Mouse (Mus musculus): ENCODE results near the gene Scin. TPM values are rescaled to one million over a fixed set of nuclear protein-coding genes. Genes with fewer than 3 reads are reported as not detected.
A peak's percentile ranks its signal among the peaks of the same experiment; 100 is the strongest.

Gene Scin
- polyA plus RNA-seq, 1 experiment from 2014 or later, result not detected

- WGBS, result 45% methylated on average over 8 of the region's 8 CpGs
- Histone ChIP-seq H3K27me3 (replicated peaks; ENCODE audit: control insufficient read depth, insufficient read depth, low read length) (no peaks in the 10 kb centered on the region), H3K9me3 (ENCODE audit: control insufficient read depth, low read length) (no peaks in the 10 kb centered on the region; the same call in 1 of the 2 replicates), H3K9ac (replicated peaks; ENCODE audit: low read depth, low read length) (no peak overlapping the region), H3K4me1 (replicated peaks; ENCODE audit: control insufficient read depth, insufficient read depth, low read length) (no peaks in the 10 kb centered on the region), H3K27ac (ENCODE audit: low read length) (no peak overlapping the region), H3K36me3 (ENCODE audit: control insufficient read depth, insufficient read depth) (no peaks in the 10 kb centered on the region), H3K4me2 (ENCODE audit: low read length) (no peak overlapping the region), H3K4me3 (replicated peaks; ENCODE audit: low read length) (no peak overlapping the region)
- no peak; the same call in 1 of the 2 replicates for ATAC-seq
These were observed 90.0 kb downstream of the Scin start for GRCm38 (mm10) chr12:40043816-40044585.

- no peak overlapping the region for H3K4me2 ChIP-seq (ENCODE audit: low read length)
- H3K9ac ChIP-seq (replicated peaks; ENCODE audit: low read depth, low read length), result no peak overlapping the region
- H3K4me3 ChIP-seq (replicated peaks; ENCODE audit: low read length), result no peak overlapping the region
- no peak overlapping the region for H3K27ac ChIP-seq (ENCODE audit: low read length)
- H3K27me3 ChIP-seq (replicated peaks; ENCODE audit: control insufficient read depth, insufficient read depth, low read length), result no peaks in the 10 kb centered on the region
- H3K9me3 ChIP-seq (ENCODE audit: control insufficient read depth, low read length), result no peaks in the 10 kb centered on the region; the same call in 1 of the 2 replicates
- no peak for ATAC-seq
- peaks cover 7% of the 10 kb centered on the region for H3K4me1 ChIP-seq (replicated peaks; ENCODE audit: control insufficient read depth, insufficient read depth, low read length)
- H3K36me3 ChIP-seq (ENCODE audit: control insufficient read depth, insufficient read depth), result no peaks in the 10 kb centered on the region
These were observed 94.0 kb downstream of the Scin start for GRCm38 (mm10) chr12:40040067-40040466.

GRCm38 (mm10) chr12:40037876-40038463, 96.1 kb downstream of the Scin start, which contains the start of gene Arl4a:
TSS of gene Arl4a (minus strand) at chr12:40038025.
- H3K27ac ChIP-seq (ENCODE audit: low read length), result peak within 1 kb of the TSS; percentile 84
- H3K4me3 ChIP-seq (replicated peaks; ENCODE audit: low read length), result peak within 1 kb of the TSS; percentile 77
- peak within 1 kb of the TSS; percentile 69 for H3K4me2 ChIP-seq (ENCODE audit: low read length)
- H3K9ac ChIP-seq (replicated peaks; ENCODE audit: low read depth, low read length), result peak within 1 kb of the TSS; percentile 76
- ATAC-seq, result peak; percentile 89
- no peaks in the 10 kb centered on the region for H3K9me3 ChIP-seq (ENCODE audit: control insufficient read depth, low read length)
- H3K27me3 ChIP-seq (replicated peaks; ENCODE audit: control insufficient read depth, insufficient read depth, low read length), result no peaks in the 10 kb centered on the region
- no peaks in the 10 kb centered on the region for H3K36me3 ChIP-seq (ENCODE audit: control insufficient read depth, insufficient read depth)
- WGBS, result under 1% methylated on average over 35 of the region's 68 CpGs
- peaks cover 7% of the 10 kb centered on the region for H3K4me1 ChIP-seq (replicated peaks; ENCODE audit: control insufficient read depth, insufficient read depth, low read length)

GRCm38 (mm10) chr12:40037226-40037813, 96.7 kb downstream of the Scin start:
- Histone ChIP-seq H3K4me3 (replicated peaks; ENCODE audit: low read length) (peak overlapping the region; percentile 77), H3K4me2 (ENCODE audit: low read length) (peak overlapping the region; percentile 69), H3K27ac (ENCODE audit: low read length) (peak overlapping the region; percentile 84), H3K4me1 (replicated peaks; ENCODE audit: control insufficient read depth, insufficient read depth, low read length) (peaks cover 7% of the 10 kb centered on the region), H3K9me3 (ENCODE audit: control insufficient read depth, low read length) (no peaks in the 10 kb centered on the region), H3K27me3 (replicated peaks; ENCODE audit: control insufficient read depth, insufficient read depth, low read length) (no peaks in the 10 kb centered on the region), H3K36me3 (ENCODE audit: control insufficient read depth, insufficient read depth) (no peaks in the 10 kb centered on the region), H3K9ac (replicated peaks; ENCODE audit: low read depth, low read length) (peak overlapping the region; percentile 76)
- WGBS, result under 1% methylated on average over 58 of the region's 60 CpGs
- ATAC-seq, result peak; percentile 97

DNA sequence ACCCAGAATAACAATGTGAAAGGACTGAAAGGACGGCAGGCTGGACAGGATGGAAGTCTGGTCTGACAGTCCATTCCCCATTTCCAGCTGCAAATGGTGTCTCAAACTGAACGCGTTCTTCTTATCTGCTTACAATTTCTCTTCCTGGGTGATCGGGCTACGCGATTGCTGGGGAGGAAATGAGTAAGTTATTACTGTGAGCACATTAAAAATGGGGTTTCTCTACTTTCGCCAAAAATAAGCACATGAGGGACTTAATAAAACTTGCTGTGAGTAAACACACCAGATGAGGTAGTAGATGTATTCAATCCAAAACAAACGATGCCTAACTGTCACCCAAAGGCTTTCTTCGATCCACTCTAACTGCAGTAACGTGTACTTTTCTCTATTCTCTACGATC, 97.4 kb downstream of the Scin start:
- peaks cover 7% of the 10 kb centered on the region for H3K4me1 ChIP-seq (replicated peaks; ENCODE audit: control insufficient read depth, insufficient read depth, low read length)
- 2% methylated on average over 11 of the region's 11 CpGs for WGBS
- H3K27ac ChIP-seq (ENCODE audit: low read length), result peak overlapping the region; percentile 68
- no peaks in the 10 kb centered on the region for H3K27me3 ChIP-seq (replicated peaks; ENCODE audit: control insufficient read depth, insufficient read depth, low read length)
- ATAC-seq, result no peak
- H3K36me3 ChIP-seq (ENCODE audit: control insufficient read depth, insufficient read depth), result no peaks in the 10 kb centered on the region
- peak overlapping the region; percentile 76 for H3K9ac ChIP-seq (replicated peaks; ENCODE audit: low read depth, low read length)
- peak overlapping the region; percentile 69 for H3K4me2 ChIP-seq (ENCODE audit: low read length)
- H3K9me3 ChIP-seq (ENCODE audit: control insufficient read depth, low read length), result no peaks in the 10 kb centered on the region
- peak overlapping the region; percentile 77 for H3K4me3 ChIP-seq (replicated peaks; ENCODE audit: low read length)

- H3K4me1 ChIP-seq (replicated peaks; ENCODE audit: control insufficient read depth, insufficient read depth, low read length), result peaks cover 7% of the 10 kb centered on the region
- no peak overlapping the region for H3K9ac ChIP-seq (replicated peaks; ENCODE audit: low read depth, low read length)
- H3K9me3 ChIP-seq (ENCODE audit: control insufficient read depth, low read length), result no peaks in the 10 kb centered on the region
- peak overlapping the region; percentile 69 for H3K4me2 ChIP-seq (ENCODE audit: low read length)
- 50% methylated on average over 4 of the region's 4 CpGs for WGBS
- H3K36me3 ChIP-seq (ENCODE audit: control insufficient read depth, insufficient read depth), result no peaks in the 10 kb centered on the region
- no peaks in the 10 kb centered on the region for H3K27me3 ChIP-seq (replicated peaks; ENCODE audit: control insufficient read depth, insufficient read depth, low read length)
- peak overlapping the region; percentile 77 for H3K4me3 ChIP-seq (replicated peaks; ENCODE audit: low read length)
- H3K27ac ChIP-seq (ENCODE audit: low read length), result no peak overlapping the region
- no peak for ATAC-seq
These were observed 98.5 kb downstream of the Scin start for GRCm38 (mm10) chr12:40035506-40035905.

GRCm38 (mm10) chr12:40029201-40029600, 104.8 kb downstream of the Scin start:
- Histone ChIP-seq H3K4me2 (ENCODE audit: low read length) (no peak overlapping the region), H3K27me3 (replicated peaks; ENCODE audit: control insufficient read depth, insufficient read depth, low read length) (no peaks in the 10 kb centered on the region), H3K4me3 (replicated peaks; ENCODE audit: low read length) (no peak overlapping the region), H3K4me1 (replicated peaks; ENCODE audit: control insufficient read depth, insufficient read depth, low read length) (no peaks in the 10 kb centered on the region), H3K9me3 (ENCODE audit: control insufficient read depth, low read length) (no peaks in the 10 kb centered on the region), H3K36me3 (ENCODE audit: control insufficient read depth, insufficient read depth) (no peaks in the 10 kb centered on the region), H3K27ac (ENCODE audit: low read length) (no peak overlapping the region), H3K9ac (replicated peaks; ENCODE audit: low read depth, low read length) (no peak overlapping the region)
- ATAC-seq, result no peak
- WGBS, result 84% methylated on average over 4 of the region's 4 CpGs

GRCm38 (mm10) chr12:40027846-40028245, 106.2 kb downstream of the Scin start:
- no peak overlapping the region for H3K4me3 ChIP-seq (replicated peaks; ENCODE audit: low read length)
- no peaks in the 10 kb centered on the region for H3K4me1 ChIP-seq (replicated peaks; ENCODE audit: control insufficient read depth, insufficient read depth, low read length)
- H3K36me3 ChIP-seq (ENCODE audit: control insufficient read depth, insufficient read depth), result no peaks in the 10 kb centered on the region
- 90% methylated on average over 3 of the region's 3 CpGs for WGBS
- H3K27me3 ChIP-seq (replicated peaks; ENCODE audit: control insufficient read depth, insufficient read depth, low read length), result no peaks in the 10 kb centered on the region
- H3K4me2 ChIP-seq (ENCODE audit: low read length), result no peak overlapping the region
- no peak for ATAC-seq
- H3K27ac ChIP-seq (ENCODE audit: low read length), result no peak overlapping the region
- no peaks in the 10 kb centered on the region for H3K9me3 ChIP-seq (ENCODE audit: control insufficient read depth, low read length)
- H3K9ac ChIP-seq (replicated peaks; ENCODE audit: low read depth, low read length), result no peak overlapping the region

GRCm38 (mm10) chr12:40027444-40027843, 106.6 kb downstream of the Scin start:
- H3K27ac ChIP-seq (ENCODE audit: low read length), result no peak overlapping the region
- 93% methylated on average over 3 of the region's 3 CpGs for WGBS
- no peak for ATAC-seq

More at GRCm38 (mm10) chr12:40027444-40027843, 106.6 kb downstream of the Scin start:
- no peaks in the 10 kb centered on the region for H3K9me3 ChIP-seq (ENCODE audit: control insufficient read depth, low read length)
- H3K9ac ChIP-seq (replicated peaks; ENCODE audit: low read depth, low read length), result no peak overlapping the region
- H3K4me2 ChIP-seq (ENCODE audit: low read length), result no peak overlapping the region
- no peaks in the 10 kb centered on the region for H3K27me3 ChIP-seq (replicated peaks; ENCODE audit: control insufficient read depth, insufficient read depth, low read length)
- no peaks in the 10 kb centered on the region for H3K4me1 ChIP-seq (replicated peaks; ENCODE audit: control insufficient read depth, insufficient read depth, low read length)
- H3K4me3 ChIP-seq (replicated peaks; ENCODE audit: low read length), result no peak overlapping the region
- no peaks in the 10 kb centered on the region for H3K36me3 ChIP-seq (ENCODE audit: control insufficient read depth, insufficient read depth)

Data from forebrain, embryonic 16.5 days (tissue).